Mouse (Mus musculus) MEL (cell line): ENCODE results near the gene Pex11a. TPM values are rescaled to one million over a fixed set of nuclear protein-coding genes. Genes with fewer than 3 reads are reported as not detected.

ENCODE experiments used
- DNase-seq: peaks from one replicate; pipeline ENCODE4 v3.0.0; 2011; ENCODE audit warnings: low read depth, low spot score
- H3K27ac ChIP-seq: 2 replicates; pipeline ENCODE4 v1.5.1; 2012; ENCODE audit warnings: low read depth, mild to moderate bottlenecking, control low read depth, low read length, moderate library complexity; ENCODE audit not compliant: control insufficient read depth
- H3K27me3 ChIP-seq, 2 experiments: fragments of 150-350 bp in 1 of 2; sonication (generic) in 1 of 2; 2 replicates each; pipeline ENCODE4 v1.6.1; 2012; ENCODE audit warnings: low read length in 2 of 2, mild to moderate bottlenecking in 2 of 2, improper control_type of control experiment in 1 of 2, moderate library complexity in 1 of 2; ENCODE audit not compliant: insufficient read depth in 2 of 2, control insufficient read depth in 1 of 2
- H3K36me3 ChIP-seq, 2 experiments: 2 replicates each; pipeline ENCODE4 v1.6.1; 2012 to 2014; ENCODE audit warnings: low read length in 2 of 2, improper control_type of control experiment in 1 of 2, inconsistent platforms in 1 of 2, mild to moderate bottlenecking in 1 of 2; ENCODE audit not compliant: insufficient read depth in 2 of 2, control insufficient read depth in 1 of 2
- H3K4me1 ChIP-seq, 2 experiments: fragments of 150-350 bp in 1 of 2; sonication (generic) in 1 of 2; 2 replicates each; pipeline ENCODE4 v1.6.1; 2012; ENCODE audit warnings: low read length in 2 of 2, improper control_type of control experiment in 1 of 2, mild to moderate bottlenecking in 1 of 2; ENCODE audit not compliant: insufficient read depth in 2 of 2, control insufficient read depth in 1 of 2
- H3K4me3 ChIP-seq, 2 experiments: fragments of 150-350 bp in 1 of 2; sonication (generic) in 1 of 2; 2 replicates each; pipeline ENCODE4 v1.5.1; 2012; ENCODE audit warnings: low read depth in 2 of 2, low read length in 2 of 2, mild to moderate bottlenecking in 2 of 2, moderate library complexity in 2 of 2, control low read depth in 1 of 2, improper control_type of control experiment in 1 of 2; ENCODE audit not compliant: control insufficient read depth in 1 of 2, insufficient read depth in 1 of 2
- H3K79me2 ChIP-seq: 2 replicates; pipeline ENCODE4 v1.6.1; 2012; ENCODE audit warnings: mild to moderate bottlenecking, low read length, moderate library complexity; ENCODE audit not compliant: control insufficient read depth, poor library complexity, insufficient read depth
- H3K9ac ChIP-seq: 2 replicates; pipeline ENCODE4 v1.6.1; 2012; ENCODE audit warnings: low read depth, mild to moderate bottlenecking, control low read depth, low read length, moderate library complexity; ENCODE audit not compliant: control insufficient read depth, poor library complexity, severe bottlenecking
- H3K9me3 ChIP-seq: fragments of 150-350 bp; sonication (generic); replicated peaks from 2 replicates; pipeline ENCODE4 v1.6.1; 2012; ENCODE audit warnings: mild to moderate bottlenecking, low read length, improper control_type of control experiment, moderate library complexity; ENCODE audit not compliant: insufficient read depth
- BHLHE40 ChIP-seq: IDR thresholded peaks from 2 replicates; pipeline ENCODE4 v1.6.1; 2012; ENCODE audit warnings: low read depth, mild to moderate bottlenecking, inconsistent platforms, low read length, improper control_type of control experiment, borderline replicate concordance
- CHD1 ChIP-seq: IDR thresholded peaks from 2 replicates; pipeline ENCODE4 v1.6.1; 2012; ENCODE audit warnings: low read depth, mild to moderate bottlenecking, inconsistent platforms, low read length, improper control_type of control experiment
- CHD2 ChIP-seq: IDR thresholded peaks from 2 replicates; pipeline ENCODE4 v1.6.1; 2011; ENCODE audit warnings: low read length, improper control_type of control experiment
- CTCF ChIP-seq, 3 experiments: IDR thresholded peaks in 2 of 3; conservative IDR thresholded peaks in 1 of 3; 2 replicates each; pipeline ENCODE4 v1.5.1; 2011 to 2012; ENCODE audit warnings: low read length in 3 of 3, low read depth in 2 of 3, mild to moderate bottlenecking in 2 of 3, improper control_type of control experiment in 1 of 3, inconsistent platforms in 1 of 3, mixed read lengths in 1 of 3, moderate library complexity in 1 of 3; ENCODE audit not compliant: control insufficient read depth in 1 of 3, insufficient read depth in 1 of 3, poor library complexity in 1 of 3, severe bottlenecking in 1 of 3
- ELF1 ChIP-seq: IDR thresholded peaks from 2 replicates; pipeline ENCODE4 v1.6.1; 2014; ENCODE audit warnings: low read depth, mild to moderate bottlenecking, inconsistent platforms, low read length, improper control_type of control experiment, moderate library complexity
- ETS1 ChIP-seq: IDR thresholded peaks from 2 replicates; pipeline ENCODE4 v1.6.1; 2012; ENCODE audit warnings: low read depth, mild to moderate bottlenecking, inconsistent platforms, low read length, improper control_type of control experiment, moderate library complexity
- GATA1 ChIP-seq: IDR thresholded peaks from 2 replicates; pipeline ENCODE4 v1.6.1; 2011; ENCODE audit warnings: low read depth, low read length, improper control_type of control experiment
- HCFC1 ChIP-seq: IDR thresholded peaks from 2 replicates; pipeline ENCODE4 v1.6.1; 2012; ENCODE audit warnings: low read depth, mild to moderate bottlenecking, inconsistent platforms, low read length, improper control_type of control experiment, moderate library complexity
- MAFK ChIP-seq: IDR thresholded peaks from 2 replicates; pipeline ENCODE4 v1.6.1; 2011; ENCODE audit warnings: low read depth, mild to moderate bottlenecking, low read length, improper control_type of control experiment, borderline replicate concordance
- MAX ChIP-seq: IDR thresholded peaks from 2 replicates; pipeline ENCODE4 v1.6.1; 2011; ENCODE audit warnings: low read length, improper control_type of control experiment
- MEF2A ChIP-seq: IDR thresholded peaks from 2 replicates; pipeline ENCODE4 v1.6.1; 2014; ENCODE audit warnings: low read depth, mild to moderate bottlenecking, inconsistent platforms, low read length, improper control_type of control experiment; ENCODE audit not compliant: poor library complexity, insufficient replicate concordance, severe bottlenecking; ENCODE audit errors: extremely low read depth
- MXI1 ChIP-seq: IDR thresholded peaks from 2 replicates; pipeline ENCODE4 v1.6.1; 2011; ENCODE audit warnings: mild to moderate bottlenecking, low read depth, low read length, improper control_type of control experiment
- MYB ChIP-seq: IDR thresholded peaks from 2 replicates; pipeline ENCODE4 v1.6.1; 2011; ENCODE audit warnings: mild to moderate bottlenecking, low read depth, low read length, improper control_type of control experiment
- MYC ChIP-seq: IDR thresholded peaks from 2 replicates; pipeline ENCODE4 v1.6.1; 2011; ENCODE audit warnings: low read depth, mild to moderate bottlenecking, low read length, improper control_type of control experiment, moderate library complexity
- POLR2A ChIP-seq, 2 experiments: IDR thresholded peaks; 2 replicates each; pipeline ENCODE4 v1.6.1; 2011 to 2012; ENCODE audit warnings: low read length in 2 of 2, mild to moderate bottlenecking in 2 of 2, control low read depth in 1 of 2, improper control_type of control experiment in 1 of 2, low read depth in 1 of 2, moderate library complexity in 1 of 2; ENCODE audit not compliant: control insufficient read depth in 1 of 2, insufficient read depth in 1 of 2, poor library complexity in 1 of 2
- POLR2AphosphoS2 ChIP-seq: IDR thresholded peaks from 2 replicates; pipeline ENCODE4 v1.6.1; 2011; ENCODE audit warnings: low read length, improper control_type of control experiment
- POLR2AphosphoS5 ChIP-seq: IDR thresholded peaks from 2 replicates; pipeline ENCODE4 v1.6.1; 2012; ENCODE audit warnings: low read depth, borderline replicate concordance, mild to moderate bottlenecking, inconsistent platforms, low read length, moderate library complexity, mixed read lengths
- SIN3A ChIP-seq: IDR thresholded peaks from 2 replicates; pipeline ENCODE4 v1.6.1; 2012; ENCODE audit warnings: low read length, improper control_type of control experiment, inconsistent platforms
- TAL1 ChIP-seq: IDR thresholded peaks from 2 replicates; pipeline ENCODE4 v1.6.1; 2012; ENCODE audit warnings: mild to moderate bottlenecking, inconsistent platforms, low read length, moderate library complexity, mixed read lengths
- UBTF ChIP-seq: IDR thresholded peaks from 2 replicates; pipeline ENCODE4 v1.6.1; 2012; ENCODE audit warnings: low read depth, mild to moderate bottlenecking, inconsistent platforms, low read length, improper control_type of control experiment, moderate library complexity, borderline replicate concordance; ENCODE audit not compliant: insufficient read depth
- ZC3H11A ChIP-seq: IDR thresholded peaks from 2 replicates; pipeline ENCODE4 v1.6.1; 2012; ENCODE audit warnings: low read depth, mild to moderate bottlenecking, inconsistent platforms, low read length, improper control_type of control experiment
- ZKSCAN1 ChIP-seq: IDR thresholded peaks from 2 replicates; pipeline ENCODE4 v1.6.1; 2012; ENCODE audit warnings: low read depth, mild to moderate bottlenecking, inconsistent platforms, low read length, improper control_type of control experiment, moderate library complexity
- ZNF384 ChIP-seq: IDR thresholded peaks from 2 replicates; pipeline ENCODE4 v1.6.1; 2012; ENCODE audit warnings: low read depth, mild to moderate bottlenecking, inconsistent platforms, low read length, improper control_type of control experiment
- polyA plus RNA-seq, 2 experiments: library from polyadenylated mRNA; stranded (reverse) in 1 of 2; unstranded in 1 of 2; fragments of >175 nt in 1 of 2; fragments of >200 nt in 1 of 2; gene quantifications; 2 replicates each; pipeline versions ENCODE4 v1.2.1 to v1.2.4; 2012; ENCODE audit warnings: low replicate concordance in 2 of 2, low read depth in 1 of 2; ENCODE audit not compliant: insufficient read length in 2 of 2, insufficient read depth in 1 of 2, missing spikeins in 1 of 2
- total RNA-seq: library from RNA; depleted of rRNA; stranded (reverse); fragments of 300-350 nt; gene quantifications from 2 replicates; pipeline ENCODE4 v1.2.3, GENCODE M21; 2012

The Pex11a gene
- total and polyA plus RNA-seq, 3 experiments, result 3.9 to 8.7 TPM; not detected in 1

GRCm38 (mm10) chr7:79705210-79705609 is 37.7 kb downstream of the Pex11a start:
- H3K27ac ChIP-seq, result no peak overlapping the region
- H3K36me3 ChIP-seq, result no peaks in the 10 kb centered on the region; a peak in 1 of 4 replicates
- no peaks in the 10 kb centered on the region for H3K27me3 ChIP-seq
- no peaks in the 10 kb centered on the region for H3K9me3 ChIP-seq
- no peak for TF ChIP-seq ETS1
- TF ChIP-seq BHLHE40, result no peak
- no peak for TF ChIP-seq TAL1
- TF ChIP-seq MEF2A, result no peak
- no peak for TF ChIP-seq UBTF
- no peak for TF ChIP-seq SIN3A
- TF ChIP-seq POLR2AphosphoS2, result no peak
- TF ChIP-seq MYC, result no peak
- no peak for TF ChIP-seq CTCF (IDR thresholded peaks at IDR 0.05 in 2 of 3, conservative IDR thresholded peaks at IDR 0.05 in 1 of 3; ENCODE audit: control insufficient read depth in 1 of 3, insufficient read depth in 1 of 3, low read depth in 2 of 3, low read length in 3 of 3, poor library complexity in 1 of 3, severe bottlenecking in 1 of 3)
- TF ChIP-seq POLR2AphosphoS5, result no peak
- TF ChIP-seq MAX, result no peak
- TF ChIP-seq, all 39 proteins: peak for 0
- no peaks in the 10 kb centered on the region for H3K79me2 ChIP-seq
- H3K9ac ChIP-seq, result no peak overlapping the region
- no peak for DNase-seq
- H3K4me1 ChIP-seq, result no peaks in the 10 kb centered on the region
- no peak overlapping the region for H3K4me3 ChIP-seq

- H3K4me1 ChIP-seq, result no peaks in the 10 kb centered on the region
- no peaks in the 10 kb centered on the region; a peak in 2 of 4 replicates for H3K36me3 ChIP-seq
- no peak for DNase-seq
These were observed 40.2 kb downstream of the Pex11a start for GRCm38 (mm10) chr7:79702755-79703154.

GRCm38 (mm10) chr7:79696495-79696894 is 46.4 kb downstream of the Pex11a start:
- H3K9me3 ChIP-seq, result no peaks in the 10 kb centered on the region
- TF ChIP-seq ETS1, result no peak
- no peak; the same call in 1 of the 2 replicates for TF ChIP-seq SIN3A
- TF ChIP-seq ZNF384, result no peak
- no peak for TF ChIP-seq CHD2
- no peak for TF ChIP-seq MAFK
- peak; percentile 68 for TF ChIP-seq ELF1
- TF ChIP-seq POLR2A (IDR thresholded peaks at IDR 0.05; ENCODE audit: control insufficient read depth in 1 of 2, insufficient read depth in 1 of 2, low read depth in 1 of 2, low read length in 2 of 2, poor library complexity in 1 of 2), result peak in 1 of 2 experiments; percentile 23; a peak in 1 of 4 replicates
- 0 out of 2 replicates have a peak, but pooled peaks have one; percentile 7 for TF ChIP-seq GATA1
- no peak for TF ChIP-seq ZKSCAN1
- TF ChIP-seq MYC, result 0 out of 2 replicates have a peak, but pooled peaks have one; percentile 38
- peak; percentile 85 for DNase-seq
- H3K27ac ChIP-seq, result peak overlapping the region; percentile 53
- peaks cover 10% of the 10 kb centered on the region in 2 experiments for H3K36me3 ChIP-seq
- peaks cover 0 to 14% of the 10 kb centered on the region in 2 experiments; a peak in 2 of 4 replicates for H3K4me1 ChIP-seq
- H3K9ac ChIP-seq, result peak overlapping the region; percentile 28; the same call in 1 of the 2 replicates
- no peaks in the 10 kb centered on the region for H3K27me3 ChIP-seq
- H3K79me2 ChIP-seq, result no peaks in the 10 kb centered on the region
- no peak overlapping the region for H3K4me3 ChIP-seq

More at GRCm38 (mm10) chr7:79702755-79703154, 40.2 kb downstream of the Pex11a start:
- H3K9me3 ChIP-seq, result no peaks in the 10 kb centered on the region
- no peak for TF ChIP-seq ELF1
- TF ChIP-seq MYB, result no peak
- no peak for TF ChIP-seq HCFC1
- TF ChIP-seq TAL1, result no peak
- TF ChIP-seq MAFK, result no peak
- TF ChIP-seq UBTF, result no peak
- TF ChIP-seq ZC3H11A, result no peak
- no peak for TF ChIP-seq ZKSCAN1
- TF ChIP-seq CHD1, result no peak
- no peak for TF ChIP-seq MXI1
- H3K27ac ChIP-seq, result no peak overlapping the region
- H3K27me3 ChIP-seq, result no peaks in the 10 kb centered on the region
- H3K9ac ChIP-seq, result no peak overlapping the region
- H3K79me2 ChIP-seq, result no peaks in the 10 kb centered on the region
- no peak overlapping the region for H3K4me3 ChIP-seq
